Mouse (Mus musculus) MEL (cell line): ENCODE data around the gene Helz2. TPM values are rescaled to one million over a fixed set of nuclear protein-coding genes. Genes with fewer than 3 reads are reported as not detected.

Experiments used
- DNase-seq: peaks from one replicate; pipeline ENCODE4 v3.0.0; 2011; ENCODE audit warnings: low read depth, low spot score
- H3K27ac ChIP-seq: 2 replicates; pipeline ENCODE4 v1.5.1; 2012; ENCODE audit warnings: low read depth, mild to moderate bottlenecking, control low read depth, low read length, moderate library complexity; ENCODE audit not compliant: control insufficient read depth
- H3K27me3 ChIP-seq, 2 experiments: fragments of 150-350 bp in 1 of 2; sonication (generic) in 1 of 2; 2 replicates each; pipeline ENCODE4 v1.6.1; 2012; ENCODE audit warnings: low read length in 2 of 2, mild to moderate bottlenecking in 2 of 2, improper control_type of control experiment in 1 of 2, moderate library complexity in 1 of 2; ENCODE audit not compliant: insufficient read depth in 2 of 2, control insufficient read depth in 1 of 2
- H3K36me3 ChIP-seq, 2 experiments: 2 replicates each; pipeline ENCODE4 v1.6.1; 2012 to 2014; ENCODE audit warnings: low read length in 2 of 2, improper control_type of control experiment in 1 of 2, inconsistent platforms in 1 of 2, mild to moderate bottlenecking in 1 of 2; ENCODE audit not compliant: insufficient read depth in 2 of 2, control insufficient read depth in 1 of 2
- H3K4me1 ChIP-seq, 2 experiments: fragments of 150-350 bp in 1 of 2; sonication (generic) in 1 of 2; 2 replicates each; pipeline ENCODE4 v1.6.1; 2012; ENCODE audit warnings: low read length in 2 of 2, improper control_type of control experiment in 1 of 2, mild to moderate bottlenecking in 1 of 2; ENCODE audit not compliant: insufficient read depth in 2 of 2, control insufficient read depth in 1 of 2
- H3K4me3 ChIP-seq, 2 experiments: fragments of 150-350 bp in 1 of 2; sonication (generic) in 1 of 2; 2 replicates each; pipeline ENCODE4 v1.5.1; 2012; ENCODE audit warnings: low read depth in 2 of 2, low read length in 2 of 2, mild to moderate bottlenecking in 2 of 2, moderate library complexity in 2 of 2, control low read depth in 1 of 2, improper control_type of control experiment in 1 of 2; ENCODE audit not compliant: control insufficient read depth in 1 of 2, insufficient read depth in 1 of 2
- H3K79me2 ChIP-seq: 2 replicates; pipeline ENCODE4 v1.6.1; 2012; ENCODE audit warnings: mild to moderate bottlenecking, low read length, moderate library complexity; ENCODE audit not compliant: control insufficient read depth, poor library complexity, insufficient read depth
- H3K9ac ChIP-seq: 2 replicates; pipeline ENCODE4 v1.6.1; 2012; ENCODE audit warnings: low read depth, mild to moderate bottlenecking, control low read depth, low read length, moderate library complexity; ENCODE audit not compliant: control insufficient read depth, poor library complexity, severe bottlenecking
- H3K9me3 ChIP-seq: fragments of 150-350 bp; sonication (generic); replicated peaks from 2 replicates; pipeline ENCODE4 v1.6.1; 2012; ENCODE audit warnings: mild to moderate bottlenecking, low read length, improper control_type of control experiment, moderate library complexity; ENCODE audit not compliant: insufficient read depth
- BHLHE40 ChIP-seq: IDR thresholded peaks from 2 replicates; pipeline ENCODE4 v1.6.1; 2012; ENCODE audit warnings: low read depth, mild to moderate bottlenecking, inconsistent platforms, low read length, improper control_type of control experiment, borderline replicate concordance
- CHD2 ChIP-seq: IDR thresholded peaks from 2 replicates; pipeline ENCODE4 v1.6.1; 2011; ENCODE audit warnings: low read length, improper control_type of control experiment
- CTCF ChIP-seq, 3 experiments: IDR thresholded peaks in 2 of 3; conservative IDR thresholded peaks in 1 of 3; 2 replicates each; pipeline ENCODE4 v1.5.1; 2011 to 2012; ENCODE audit warnings: low read length in 3 of 3, low read depth in 2 of 3, mild to moderate bottlenecking in 2 of 3, improper control_type of control experiment in 1 of 3, inconsistent platforms in 1 of 3, mixed read lengths in 1 of 3, moderate library complexity in 1 of 3; ENCODE audit not compliant: control insufficient read depth in 1 of 3, insufficient read depth in 1 of 3, poor library complexity in 1 of 3, severe bottlenecking in 1 of 3
- E2F4 ChIP-seq: IDR thresholded peaks from 2 replicates; pipeline ENCODE4 v1.6.1; 2011; ENCODE audit warnings: low read depth, low read length, improper control_type of control experiment, borderline replicate concordance
- ELF1 ChIP-seq: IDR thresholded peaks from 2 replicates; pipeline ENCODE4 v1.6.1; 2014; ENCODE audit warnings: low read depth, mild to moderate bottlenecking, inconsistent platforms, low read length, improper control_type of control experiment, moderate library complexity
- EP300 ChIP-seq, 2 experiments: IDR thresholded peaks; 2 replicates each; pipeline ENCODE4 v1.6.1; 2011; ENCODE audit warnings: improper control_type of control experiment in 2 of 2, low read length in 2 of 2, low read depth in 1 of 2, mild to moderate bottlenecking in 1 of 2
- ETS1 ChIP-seq: IDR thresholded peaks from 2 replicates; pipeline ENCODE4 v1.6.1; 2012; ENCODE audit warnings: low read depth, mild to moderate bottlenecking, inconsistent platforms, low read length, improper control_type of control experiment, moderate library complexity
- GABPA ChIP-seq: IDR thresholded peaks from 2 replicates; pipeline ENCODE4 v1.6.1; 2012; ENCODE audit warnings: low read depth, mild to moderate bottlenecking, inconsistent platforms, low read length, improper control_type of control experiment, moderate library complexity
- GATA1 ChIP-seq: IDR thresholded peaks from 2 replicates; pipeline ENCODE4 v1.6.1; 2011; ENCODE audit warnings: low read depth, low read length, improper control_type of control experiment
- HCFC1 ChIP-seq: IDR thresholded peaks from 2 replicates; pipeline ENCODE4 v1.6.1; 2012; ENCODE audit warnings: low read depth, mild to moderate bottlenecking, inconsistent platforms, low read length, improper control_type of control experiment, moderate library complexity
- KAT2A ChIP-seq: conservative IDR thresholded peaks from 2 replicates; pipeline ENCODE4 v1.6.1; 2012; ENCODE audit warnings: low read depth, low read length, improper control_type of control experiment, inconsistent platforms
- MAFK ChIP-seq: IDR thresholded peaks from 2 replicates; pipeline ENCODE4 v1.6.1; 2011; ENCODE audit warnings: low read depth, mild to moderate bottlenecking, low read length, improper control_type of control experiment, borderline replicate concordance
- MAX ChIP-seq: IDR thresholded peaks from 2 replicates; pipeline ENCODE4 v1.6.1; 2011; ENCODE audit warnings: low read length, improper control_type of control experiment
- MYB ChIP-seq: IDR thresholded peaks from 2 replicates; pipeline ENCODE4 v1.6.1; 2011; ENCODE audit warnings: mild to moderate bottlenecking, low read depth, low read length, improper control_type of control experiment
- MYC ChIP-seq: IDR thresholded peaks from 2 replicates; pipeline ENCODE4 v1.6.1; 2011; ENCODE audit warnings: low read depth, mild to moderate bottlenecking, low read length, improper control_type of control experiment, moderate library complexity
- NRF1 ChIP-seq: IDR thresholded peaks from 2 replicates; pipeline ENCODE4 v1.6.1; 2014; ENCODE audit warnings: low read depth, mild to moderate bottlenecking, inconsistent platforms, low read length, improper control_type of control experiment, moderate library complexity; ENCODE audit not compliant: poor library complexity, insufficient read depth, severe bottlenecking
- POLR2AphosphoS5 ChIP-seq: IDR thresholded peaks from 2 replicates; pipeline ENCODE4 v1.6.1; 2012; ENCODE audit warnings: low read depth, borderline replicate concordance, mild to moderate bottlenecking, inconsistent platforms, low read length, moderate library complexity, mixed read lengths
- RCOR1 ChIP-seq: IDR thresholded peaks from 2 replicates; pipeline ENCODE4 v1.6.1; 2012; ENCODE audit warnings: low read depth, mild to moderate bottlenecking, inconsistent platforms, low read length, improper control_type of control experiment
- SIN3A ChIP-seq: IDR thresholded peaks from 2 replicates; pipeline ENCODE4 v1.6.1; 2012; ENCODE audit warnings: low read length, improper control_type of control experiment, inconsistent platforms
- TBP ChIP-seq: IDR thresholded peaks from 2 replicates; pipeline ENCODE4 v1.8.0; 2011; ENCODE audit warnings: low read depth, low read length, improper control_type of control experiment
- USF1 ChIP-seq: IDR thresholded peaks from 2 replicates; pipeline ENCODE4 v1.6.1; 2014; ENCODE audit warnings: low read depth, mild to moderate bottlenecking, inconsistent platforms, low read length, improper control_type of control experiment, moderate library complexity
- ZKSCAN1 ChIP-seq: IDR thresholded peaks from 2 replicates; pipeline ENCODE4 v1.6.1; 2012; ENCODE audit warnings: low read depth, mild to moderate bottlenecking, inconsistent platforms, low read length, improper control_type of control experiment, moderate library complexity
- ZMIZ1 ChIP-seq: IDR thresholded peaks from 2 replicates; pipeline ENCODE4 v1.6.1; 2012; ENCODE audit warnings: low read depth, mild to moderate bottlenecking, inconsistent platforms, low read length, improper control_type of control experiment, moderate library complexity
- ZNF384 ChIP-seq: IDR thresholded peaks from 2 replicates; pipeline ENCODE4 v1.6.1; 2012; ENCODE audit warnings: low read depth, mild to moderate bottlenecking, inconsistent platforms, low read length, improper control_type of control experiment
- polyA plus RNA-seq, 2 experiments: library from polyadenylated mRNA; stranded (reverse) in 1 of 2; unstranded in 1 of 2; fragments of >175 nt in 1 of 2; fragments of >200 nt in 1 of 2; gene quantifications; 2 replicates each; pipeline versions ENCODE4 v1.2.1 to v1.2.4; 2012; ENCODE audit warnings: low replicate concordance in 2 of 2, low read depth in 1 of 2; ENCODE audit not compliant: insufficient read length in 2 of 2, insufficient read depth in 1 of 2, missing spikeins in 1 of 2
- total RNA-seq: library from RNA; depleted of rRNA; stranded (reverse); fragments of 300-350 nt; gene quantifications from 2 replicates; pipeline ENCODE4 v1.2.3, GENCODE M21; 2012

Helz2 gene
- total and polyA plus RNA-seq, 3 experiments: 6.2 to 12.0 TPM; not detected in 1

DNA sequence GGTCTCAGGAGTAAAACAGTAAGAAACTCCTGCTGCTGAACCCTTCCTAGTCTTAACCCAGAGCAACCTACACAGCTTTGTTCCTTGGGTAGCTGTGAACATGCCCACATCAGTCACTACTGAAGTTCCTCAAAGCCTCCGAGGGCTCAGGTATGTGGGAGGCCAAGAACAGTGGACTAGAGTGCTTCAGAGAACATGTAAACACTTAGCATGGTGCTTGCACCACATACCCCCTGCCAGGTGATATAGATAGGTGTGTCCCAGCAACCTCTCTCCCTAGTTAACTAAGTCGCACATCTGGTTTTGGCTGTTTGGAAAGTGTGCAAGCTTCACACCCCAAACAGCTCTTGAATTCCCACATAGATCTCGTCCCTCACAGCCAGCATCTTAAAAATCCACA is 40.2 kb downstream of the Helz2 start:
- H3K36me3 ChIP-seq: no peaks in the 10 kb centered on the region
- TF ChIP-seq ZMIZ1 (no peak), SIN3A (no peak), ETS1 (no peak), NRF1 (no peak), EP300 (IDR thresholded peaks at IDR 0.05; ENCODE audit: low read depth in 1 of 2, low read length in 2 of 2) (no peak), ELF1 (no peak), E2F4 (no peak), KAT2A (no peak), POLR2AphosphoS5 (no peak), HCFC1 (no peak), USF1 (no peak), BHLHE40 (no peak), GABPA (no peak), MYB (no peak)
- TF ChIP-seq, all 39 proteins: peak for 0
- H3K4me1 ChIP-seq: no peaks in the 10 kb centered on the region
- peaks cover 3 to 6% of the 10 kb centered on the region in 2 experiments for H3K27me3 ChIP-seq
- H3K4me3 ChIP-seq: no peak overlapping the region
- H3K9me3 ChIP-seq: no peaks in the 10 kb centered on the region
- H3K9ac ChIP-seq: no peak overlapping the region
- no peak for DNase-seq
- no peak overlapping the region for H3K27ac ChIP-seq
- no peaks in the 10 kb centered on the region for H3K79me2 ChIP-seq

DNA sequence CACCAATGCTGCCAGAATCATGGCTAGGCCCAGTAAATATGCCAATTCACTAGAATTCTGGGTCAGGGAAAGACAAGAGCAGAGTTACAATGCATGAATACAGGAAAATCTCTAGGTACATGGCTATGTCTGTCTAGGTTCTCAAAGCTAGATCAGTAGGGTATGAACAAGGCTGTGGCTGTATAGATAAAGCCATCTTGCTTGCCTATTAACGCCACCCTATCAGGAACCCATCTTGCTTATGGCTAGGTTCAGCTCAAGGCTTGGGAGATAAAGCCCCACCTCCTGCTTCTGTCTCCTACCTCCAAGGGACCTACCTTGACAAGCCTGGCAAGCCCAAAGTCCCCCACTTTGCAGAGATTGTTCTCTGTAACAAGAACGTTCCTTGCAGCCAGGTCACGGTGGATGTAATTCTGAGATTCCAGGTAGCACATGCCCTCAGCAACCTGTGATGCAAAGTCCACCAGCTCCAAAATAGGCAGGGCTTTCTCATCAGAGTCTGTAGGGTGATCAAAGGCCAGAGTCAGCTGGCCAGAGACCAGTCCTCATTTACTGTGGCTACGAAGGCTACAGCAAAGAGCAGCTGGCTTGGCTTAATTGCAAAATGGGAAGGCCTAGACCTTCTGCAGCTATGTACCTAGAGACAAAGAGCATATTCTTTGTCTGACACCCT is 45.1 kb downstream of the Helz2 start:
- Histone ChIP-seq H3K9ac (no peak overlapping the region), H3K9me3 (no peaks in the 10 kb centered on the region), H3K27me3 (peaks cover 9 to 10% of the 10 kb centered on the region in 2 experiments), H3K36me3 (no peaks in the 10 kb centered on the region), H3K27ac (no peak overlapping the region), H3K4me3 (no peak overlapping the region), H3K4me1 (no peaks in the 10 kb centered on the region), H3K79me2 (no peaks in the 10 kb centered on the region)
- no peak for TF ChIP-seq CTCF (IDR thresholded peaks at IDR 0.05 in 2 of 3, conservative IDR thresholded peaks at IDR 0.05 in 1 of 3; ENCODE audit: control insufficient read depth in 1 of 3, insufficient read depth in 1 of 3, low read depth in 2 of 3, low read length in 3 of 3, poor library complexity in 1 of 3, severe bottlenecking in 1 of 3)
- no peak for TF ChIP-seq RCOR1
- TF ChIP-seq MAFK: no peak
- no peak for TF ChIP-seq TBP
- TF ChIP-seq CHD2: no peak
- no peak for TF ChIP-seq GATA1
- no peak for TF ChIP-seq MYC
- TF ChIP-seq GABPA: no peak
- TF ChIP-seq ETS1: no peak
- TF ChIP-seq ZKSCAN1: no peak
- no peak for TF ChIP-seq MAX
- TF ChIP-seq ZNF384: no peak
- DNase-seq: no peak
